Mouse (Mus musculus) midbrain, embryonic 16.5 days (tissue): ENCODE data around the gene Rell1. TPM values are rescaled to one million over a fixed set of nuclear protein-coding genes. Genes with fewer than 3 reads are reported as not detected.

Experiments used
- ATAC-seq: fragments of 200-750 bp; cut with Nextera tagmentation; 2 replicates; pipeline ENCODE4 v1.8.0; 2017; ENCODE audit warnings: moderate TSS enrichment
- H3K27ac ChIP-seq: fragments of 300-500 bp; sonication (generic); 2 replicates; pipeline ENCODE4 v1.5.1; 2014; ENCODE audit warnings: mild to moderate bottlenecking, low read length, mixed read lengths
- H3K27me3 ChIP-seq: fragments of 300-500 bp; sonication (generic); 2 replicates; pipeline ENCODE4 v1.6.1; 2014; ENCODE audit warnings: low read depth, low read length, mixed read lengths; ENCODE audit not compliant: control insufficient read depth, insufficient read depth
- H3K36me3 ChIP-seq: fragments of 300-500 bp; sonication (generic); 2 replicates; pipeline ENCODE4 v1.6.1; 2014; ENCODE audit warnings: mild to moderate bottlenecking, low read length, moderate library complexity, mixed read lengths; ENCODE audit not compliant: control insufficient read depth, insufficient read depth
- H3K4me1 ChIP-seq: fragments of 300-500 bp; sonication (generic); 2 replicates; pipeline ENCODE4 v1.6.1; 2014; ENCODE audit warnings: mild to moderate bottlenecking, low read length, mixed read lengths; ENCODE audit not compliant: control insufficient read depth, insufficient read depth
- H3K4me2 ChIP-seq: fragments of 300-500 bp; sonication (generic); 2 replicates; pipeline ENCODE4 v1.6.1; 2014; ENCODE audit warnings: mild to moderate bottlenecking, low read length, mixed read lengths
- H3K4me3 ChIP-seq: fragments of 300-500 bp; sonication (generic); 2 replicates; pipeline ENCODE4 v1.5.1; 2014; ENCODE audit warnings: low read depth, mild to moderate bottlenecking, low read length, moderate library complexity, mixed read lengths
- H3K9ac ChIP-seq: fragments of 300-500 bp; sonication (generic); 2 replicates; pipeline ENCODE4 v1.6.1; 2014; ENCODE audit warnings: low read depth, low read length, mixed read lengths
- H3K9me3 ChIP-seq: fragments of 300-500 bp; sonication (generic); replicated peaks from 2 replicates; pipeline ENCODE4 v1.6.1; 2014; ENCODE audit warnings: mild to moderate bottlenecking, low read length, mixed read lengths; ENCODE audit not compliant: control insufficient read depth, poor library complexity, severe bottlenecking
- WGBS: fragments of 180-500 bp; shearing (Covaris S2); extraction: QIAGEN DNeasy Blood & Tissue Kit; methylation state at CpG from one replicate; pipeline ENCODE4 v1.1.7; 2014; 5-methylcytosine and 5-hydroxymethylcytosine counted together
- polyA plus RNA-seq: library from polyadenylated mRNA; unstranded; fragments of >200 nt; fragmentation: Nextera tagmentation; extraction: Ambion mirVana; gene quantifications from 2 replicates; pipeline ENCODE4 v1.2.1, GENCODE M21; 2015

Rell1 gene
- polyA plus RNA-seq, 1 experiment from 2014 or later, result 7.9 TPM

GRCm38 (mm10) chr5:63957607-63958006, 11.1 kb downstream of the Rell1 start:
- H3K4me2 ChIP-seq, result no peak overlapping the region
- H3K9me3 ChIP-seq, result no peaks in the 10 kb centered on the region
- no peak overlapping the region for H3K9ac ChIP-seq
- WGBS, result 89% methylated on average over 8 of the region's 8 CpGs
- no peaks in the 10 kb centered on the region for H3K36me3 ChIP-seq
- H3K4me3 ChIP-seq, result no peak overlapping the region
- no peaks in the 10 kb centered on the region for H3K4me1 ChIP-seq
- H3K27ac ChIP-seq, result no peak overlapping the region
- no peaks in the 10 kb centered on the region for H3K27me3 ChIP-seq
- no peak for ATAC-seq

GRCm38 (mm10) chr5:63956411-63956810, 12.3 kb downstream of the Rell1 start:
- no peak overlapping the region for H3K4me2 ChIP-seq
- no peak overlapping the region for H3K9ac ChIP-seq
- no peaks in the 10 kb centered on the region for H3K36me3 ChIP-seq
- H3K4me1 ChIP-seq, result no peaks in the 10 kb centered on the region
- 90% methylated on average over 11 of the region's 11 CpGs for WGBS
- no peak overlapping the region for H3K4me3 ChIP-seq
- no peaks in the 10 kb centered on the region for H3K27me3 ChIP-seq
- ATAC-seq, result no peak
- H3K27ac ChIP-seq, result no peak overlapping the region
- H3K9me3 ChIP-seq, result no peaks in the 10 kb centered on the region

- H3K27me3 ChIP-seq, result no peaks in the 10 kb centered on the region
- H3K4me1 ChIP-seq, result no peaks in the 10 kb centered on the region
- ATAC-seq, result no peak
- no peak overlapping the region for H3K27ac ChIP-seq
- no peak overlapping the region for H3K4me3 ChIP-seq
- 94% methylated on average over 15 of the region's 15 CpGs for WGBS
- H3K9ac ChIP-seq, result no peak overlapping the region
- no peaks in the 10 kb centered on the region for H3K9me3 ChIP-seq
- no peak overlapping the region for H3K4me2 ChIP-seq
- no peaks in the 10 kb centered on the region for H3K36me3 ChIP-seq
These were observed 15.2 kb downstream of the Rell1 start for GRCm38 (mm10) chr5:63953401-63954032.

- Histone ChIP-seq H3K9me3 (no peaks in the 10 kb centered on the region), H3K4me3 (no peak overlapping the region), H3K27me3 (no peaks in the 10 kb centered on the region), H3K36me3 (no peaks in the 10 kb centered on the region), H3K4me2 (no peak overlapping the region), H3K27ac (no peak overlapping the region), H3K9ac (no peak overlapping the region), H3K4me1 (no peaks in the 10 kb centered on the region)
- no peak for ATAC-seq
- 86% methylated on average over 6 of the region's 6 CpGs for WGBS
These were observed 16.7 kb downstream of the Rell1 start for GRCm38 (mm10) chr5:63952039-63952438.

- H3K4me3 ChIP-seq, result no peak overlapping the region
- 91% methylated on average over 11 of the region's 11 CpGs for WGBS
- H3K4me2 ChIP-seq, result no peak overlapping the region
- no peaks in the 10 kb centered on the region for H3K27me3 ChIP-seq
- no peaks in the 10 kb centered on the region for H3K9me3 ChIP-seq
- H3K27ac ChIP-seq, result no peak overlapping the region
- no peaks in the 10 kb centered on the region for H3K36me3 ChIP-seq
- H3K9ac ChIP-seq, result no peak overlapping the region
- no peaks in the 10 kb centered on the region for H3K4me1 ChIP-seq
- ATAC-seq, result no peak
These were observed 17.2 kb downstream of the Rell1 start for GRCm38 (mm10) chr5:63951421-63951911.

GRCm38 (mm10) chr5:63949195-63949594, 19.5 kb downstream of the Rell1 start:
- Histone ChIP-seq H3K9ac (no peak overlapping the region), H3K27me3 (no peaks in the 10 kb centered on the region), H3K36me3 (no peaks in the 10 kb centered on the region), H3K9me3 (no peaks in the 10 kb centered on the region), H3K4me1 (no peaks in the 10 kb centered on the region), H3K27ac (no peak overlapping the region), H3K4me3 (no peak overlapping the region), H3K4me2 (no peak overlapping the region)
- 17% methylated on average over 3 of the region's 3 CpGs for WGBS
- no peak for ATAC-seq

GRCm38 (mm10) chr5:63947526-63947925, 21.2 kb downstream of the Rell1 start:
- no peaks in the 10 kb centered on the region for H3K9me3 ChIP-seq
- WGBS, result 58% methylated on average over 8 of the region's 8 CpGs
- no peaks in the 10 kb centered on the region for H3K4me1 ChIP-seq
- no peak overlapping the region for H3K9ac ChIP-seq
- no peaks in the 10 kb centered on the region for H3K27me3 ChIP-seq
- H3K4me3 ChIP-seq, result no peak overlapping the region
- H3K36me3 ChIP-seq, result no peaks in the 10 kb centered on the region
- ATAC-seq, result no peak
- no peak overlapping the region for H3K27ac ChIP-seq
- H3K4me2 ChIP-seq, result no peak overlapping the region

- Histone ChIP-seq H3K9me3 (no peaks in the 10 kb centered on the region), H3K36me3 (no peaks in the 10 kb centered on the region), H3K27me3 (no peaks in the 10 kb centered on the region), H3K27ac (no peak overlapping the region), H3K4me1 (no peaks in the 10 kb centered on the region), H3K9ac (no peak overlapping the region), H3K4me2 (no peak overlapping the region), H3K4me3 (no peak overlapping the region)
- no peak for ATAC-seq
- 93% methylated on average over 9 of the region's 9 CpGs for WGBS
These were observed 25.4 kb downstream of the Rell1 start for GRCm38 (mm10) chr5:63943291-63943690.

- Histone ChIP-seq H3K9me3 (no peaks in the 10 kb centered on the region), H3K4me2 (no peak overlapping the region), H3K36me3 (no peaks in the 10 kb centered on the region), H3K27me3 (no peaks in the 10 kb centered on the region), H3K9ac (no peak overlapping the region), H3K27ac (no peak overlapping the region), H3K4me1 (no peaks in the 10 kb centered on the region), H3K4me3 (no peak overlapping the region)
- ATAC-seq, result no peak
- WGBS, result 73% methylated on average over 5 of the region's 5 CpGs
These were observed 26.8 kb downstream of the Rell1 start for GRCm38 (mm10) chr5:63941891-63942290.
